Mouse (Mus musculus): ENCODE measurements around the gene Fam104a. TPM values are rescaled to one million over a fixed set of nuclear protein-coding genes. Genes with fewer than 3 reads are reported as not detected.

The Fam104a gene
- polyA plus RNA-seq, 1 experiment from 2014 or later, result 43.9 TPM

- Histone ChIP-seq H3K4me3 (peak within 1 kb of the TSS; percentile 91), H3K27ac (replicated peaks) (peak within 1 kb of the TSS; percentile 85), H3K4me1 (peaks cover 25% of the 10 kb centered on the region), H3K4me2 (peak within 1 kb of the TSS; percentile 85), H3K9ac (peak within 1 kb of the TSS; percentile 97), H3K27me3 (replicated peaks) (no peaks in the 10 kb centered on the region), H3K36me3 (peaks cover 32% of the 10 kb centered on the region), H3K9me3 (no peaks in the 10 kb centered on the region)
- whole genome bisulfite sequencing, result under 1% methylated on average over 83 of the region's 91 CpGs
- ATAC-seq (ENCODE audit: extremely low read depth, insufficient number of reproducible peaks, low FRiP score, low TSS enrichment), result peak; percentile 58; the same call in 1 of the 2 replicates
Measured at GRCm38 (mm10) chr11:113649353-113650210, 34.4 kb downstream of the Fam104a start, which contains the start of gene Slc39a11. Gene Slc39a11 (minus strand): TSS chr11:113650079.

GRCm38 (mm10) chr11:113648690-113649352 is 35.1 kb downstream of the Fam104a start, which contains the start of gene Cog1:
Gene Cog1 (plus strand): TSS chr11:113649169.
- Histone ChIP-seq H3K9me3 (no peaks in the 10 kb centered on the region), H3K9ac (peak within 1 kb of the TSS; percentile 97), H3K27ac (replicated peaks) (peak within 1 kb of the TSS; percentile 85), H3K4me3 (peak within 1 kb of the TSS; percentile 91), H3K27me3 (replicated peaks) (no peaks in the 10 kb centered on the region), H3K4me1 (peaks cover 25% of the 10 kb centered on the region), H3K36me3 (peaks cover 24% of the 10 kb centered on the region), H3K4me2 (peak within 1 kb of the TSS; percentile 85)
- no peak for ATAC-seq (ENCODE audit: extremely low read depth, insufficient number of reproducible peaks, low FRiP score, low TSS enrichment)
- WGBS, result 41% methylated on average over 26 of the region's 26 CpGs

- Histone ChIP-seq H3K36me3 (peaks cover 18% of the 10 kb centered on the region), H3K9me3 (no peaks in the 10 kb centered on the region), H3K4me1 (peaks cover 25% of the 10 kb centered on the region), H3K4me2 (peak overlapping the region; percentile 85), H3K9ac (peak overlapping the region; percentile 67), H3K4me3 (peak overlapping the region; percentile 91), H3K27me3 (replicated peaks) (no peaks in the 10 kb centered on the region), H3K27ac (replicated peaks) (no peak overlapping the region)
- no peak for ATAC-seq (ENCODE audit: extremely low read depth, insufficient number of reproducible peaks, low FRiP score, low TSS enrichment)
- 5% methylated on average over 15 of the region's 15 CpGs for WGBS
Measured at GRCm38 (mm10) chr11:113648152-113648551, 35.8 kb downstream of the Fam104a start.

GRCm38 (mm10) chr11:113645181-113645580 is 38.8 kb downstream of the Fam104a start:
- Histone ChIP-seq H3K4me2 (no peak overlapping the region), H3K4me1 (peaks cover 16% of the 10 kb centered on the region), H3K9ac (no peak overlapping the region), H3K27ac (replicated peaks) (no peak overlapping the region), H3K36me3 (no peaks in the 10 kb centered on the region), H3K9me3 (no peaks in the 10 kb centered on the region), H3K4me3 (no peak overlapping the region), H3K27me3 (replicated peaks) (no peaks in the 10 kb centered on the region)
- ATAC-seq (ENCODE audit: extremely low read depth, insufficient number of reproducible peaks, low FRiP score, low TSS enrichment), result no peak
- 82% methylated on average over 3 of the region's 3 CpGs for WGBS

GRCm38 (mm10) chr11:113638680-113639079 is 45.3 kb downstream of the Fam104a start:
- 87% methylated on average over 12 of the region's 12 CpGs for WGBS

GRCm38 (mm10) chr11:113634699-113635121 is 49.2 kb downstream of the Fam104a start:
- Histone ChIP-seq H3K9me3 (peaks cover 7% of the 10 kb centered on the region; the same call in 1 of the 2 replicates), H3K27ac (replicated peaks) (no peak overlapping the region), H3K4me1 (no peaks in the 10 kb centered on the region), H3K4me2 (no peak overlapping the region), H3K27me3 (replicated peaks) (no peaks in the 10 kb centered on the region), H3K36me3 (no peaks in the 10 kb centered on the region), H3K4me3 (no peak overlapping the region), H3K9ac (no peak overlapping the region)
- WGBS, result 73% methylated on average over 10 of the region's 10 CpGs
- ATAC-seq (ENCODE audit: extremely low read depth, insufficient number of reproducible peaks, low FRiP score, low TSS enrichment), result no peak

More at GRCm38 (mm10) chr11:113638680-113639079, 45.3 kb downstream of the Fam104a start:
- Histone ChIP-seq H3K9ac (no peak overlapping the region), H3K27me3 (replicated peaks) (no peaks in the 10 kb centered on the region), H3K27ac (replicated peaks) (no peak overlapping the region), H3K4me2 (no peak overlapping the region), H3K36me3 (no peaks in the 10 kb centered on the region), H3K4me3 (no peak overlapping the region), H3K9me3 (peaks cover 7% of the 10 kb centered on the region; the same call in 1 of the 2 replicates), H3K4me1 (no peaks in the 10 kb centered on the region)
- ATAC-seq (ENCODE audit: extremely low read depth, insufficient number of reproducible peaks, low FRiP score, low TSS enrichment), result no peak

- no peak overlapping the region for H3K4me2 ChIP-seq
- H3K9ac ChIP-seq, result no peak overlapping the region
- ATAC-seq (ENCODE audit: extremely low read depth, insufficient number of reproducible peaks, low FRiP score, low TSS enrichment), result no peak
- 83% methylated on average over 5 of the region's 5 CpGs for WGBS
- no peaks in the 10 kb centered on the region for H3K4me1 ChIP-seq
- peaks cover 5% of the 10 kb centered on the region; the same call in 1 of the 2 replicates for H3K27me3 ChIP-seq (replicated peaks)
- H3K9me3 ChIP-seq, result no peaks in the 10 kb centered on the region; the same call in 1 of the 2 replicates
- H3K4me3 ChIP-seq, result no peak overlapping the region
- no peak overlapping the region for H3K27ac ChIP-seq (replicated peaks)
- H3K36me3 ChIP-seq, result no peaks in the 10 kb centered on the region
Measured at GRCm38 (mm10) chr11:113633398-113633797, 50.6 kb downstream of the Fam104a start.

- Histone ChIP-seq H3K9me3 (no peaks in the 10 kb centered on the region), H3K27ac (replicated peaks) (no peak overlapping the region), H3K4me2 (no peak overlapping the region), H3K4me1 (no peaks in the 10 kb centered on the region), H3K4me3 (no peak overlapping the region), H3K9ac (no peak overlapping the region), H3K27me3 (replicated peaks) (peaks cover 5% of the 10 kb centered on the region; the same call in 1 of the 2 replicates), H3K36me3 (no peaks in the 10 kb centered on the region)
- WGBS, result 69% methylated on average over 7 of the region's 7 CpGs
- ATAC-seq (ENCODE audit: extremely low read depth, insufficient number of reproducible peaks, low FRiP score, low TSS enrichment), result no peak
Measured at GRCm38 (mm10) chr11:113632303-113632702, 51.7 kb downstream of the Fam104a start.

- Histone ChIP-seq H3K36me3 (no peaks in the 10 kb centered on the region), H3K27me3 (replicated peaks) (peaks cover 5% of the 10 kb centered on the region; the same call in 1 of the 2 replicates), H3K27ac (replicated peaks) (no peak overlapping the region), H3K9ac (no peak overlapping the region), H3K4me1 (no peaks in the 10 kb centered on the region), H3K4me3 (no peak overlapping the region), H3K9me3 (no peaks in the 10 kb centered on the region), H3K4me2 (no peak overlapping the region)
- 73% methylated on average over 8 of the region's 8 CpGs for WGBS
- ATAC-seq (ENCODE audit: extremely low read depth, insufficient number of reproducible peaks, low FRiP score, low TSS enrichment), result no peak
Measured at GRCm38 (mm10) chr11:113631862-113632261, 52.1 kb downstream of the Fam104a start.

GRCm38 (mm10) chr11:113631302-113631701 is 52.7 kb downstream of the Fam104a start:
- 69% methylated on average over 8 of the region's 8 CpGs for WGBS

GRCm38 (mm10) chr11:113630642-113631041 is 53.3 kb downstream of the Fam104a start:
- Histone ChIP-seq H3K4me1 (no peaks in the 10 kb centered on the region), H3K36me3 (no peaks in the 10 kb centered on the region), H3K27ac (replicated peaks) (no peak overlapping the region), H3K4me3 (no peak overlapping the region), H3K27me3 (replicated peaks) (peaks cover 5% of the 10 kb centered on the region; the same call in 1 of the 2 replicates), H3K9ac (no peak overlapping the region), H3K4me2 (no peak overlapping the region), H3K9me3 (no peaks in the 10 kb centered on the region)
- ATAC-seq (ENCODE audit: extremely low read depth, insufficient number of reproducible peaks, low FRiP score, low TSS enrichment), result no peak
- WGBS, result 57% methylated on average over 7 of the region's 7 CpGs

More at GRCm38 (mm10) chr11:113631302-113631701, 52.7 kb downstream of the Fam104a start:
- Histone ChIP-seq H3K4me1 (no peaks in the 10 kb centered on the region), H3K4me2 (no peak overlapping the region), H3K27me3 (replicated peaks) (peaks cover 5% of the 10 kb centered on the region; the same call in 1 of the 2 replicates), H3K4me3 (no peak overlapping the region), H3K9ac (no peak overlapping the region), H3K27ac (replicated peaks) (no peak overlapping the region), H3K36me3 (no peaks in the 10 kb centered on the region), H3K9me3 (no peaks in the 10 kb centered on the region)
- no peak for ATAC-seq (ENCODE audit: extremely low read depth, insufficient number of reproducible peaks, low FRiP score, low TSS enrichment)

Measured in heart, embryonic 13.5 days (tissue).